Mouse (Mus musculus) kidney, adult 2 months (tissue): Measurements from ENCODE around the gene 1700015F17Rik.

Source experiments
- CTCF ChIP-seq: fragments of 200-500 bp; conservative IDR thresholded peaks from 2 replicates; pipeline ENCODE4 v1.5.1; 2011; ENCODE audit warnings: low read depth, mild to moderate bottlenecking, control low read depth, low read length, moderate library complexity, mixed read lengths; ENCODE audit not compliant: insufficient read depth, insufficient read length
- POLR2A ChIP-seq: fragments of 200-500 bp; IDR thresholded peaks from one replicate; pipeline ENCODE4 v1.6.1; 2011; ENCODE audit warnings: low read depth, low read length, control low read depth

DNA sequence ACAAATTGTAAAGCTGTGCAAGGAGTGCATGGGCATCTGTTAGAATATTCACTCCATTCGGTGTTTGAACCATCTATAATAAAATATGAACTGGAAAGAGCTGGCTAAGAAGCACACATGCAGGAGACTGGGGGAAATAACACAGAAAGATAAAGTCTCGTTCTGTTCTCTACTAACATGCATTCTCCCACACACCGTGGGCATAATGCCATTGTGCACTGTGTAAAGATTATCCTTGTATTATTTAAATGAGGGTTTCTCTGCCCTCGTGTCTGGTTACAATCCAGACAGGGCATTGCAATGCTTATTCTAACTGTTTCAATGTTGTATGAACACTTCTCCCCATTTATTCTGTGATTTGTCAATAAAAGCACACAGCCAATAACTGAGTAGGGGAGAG lies 77.0 kb downstream of the 1700015F17Rik start:
- TF ChIP-seq CTCF (no peak), POLR2A (no peak)
